Mouse (Mus musculus) naive thymus-derived CD4-positive, alpha-beta T cell, adult 5 months (primary cell): ENCODE data around the gene Gm2075. TPM values are rescaled to one million over a fixed set of nuclear protein-coding genes. Genes with fewer than 3 reads are reported as not detected.

Experiments used
- polyA plus RNA-seq: library from polyadenylated mRNA; unstranded; fragments of 100-300 nt; shearing (Covaris generic); gene quantifications from one replicate; pipeline ENCODE4 v1.2.1, GENCODE M21; 2017

Gm2075 gene
- not detected for polyA plus RNA-seq

GRCm38 (mm10) chr12:88011548-88011947, at the start of gene Gm2075:
TSS of gene Gm2075 (plus strand) at chr12:88011848.

GRCm38 (mm10) chr12:88018671-88019070, 7.0 kb downstream of the Gm2075 start, which contains the start of gene Gm6803:
TSS of gene Gm6803 (minus strand) at chr12:88018771.

GRCm38 (mm10) chr12:88026704-88027103, 15.1 kb downstream of the Gm2075 start, which contains the start of gene Gm2056:
TSS of gene Gm2056 (plus strand) at chr12:88027004.

Other genes with a start within 250 kb of the Gm2075 start
- gene Gm21319, start 236.1 kb upstream of the Gm2075 start, polyA plus RNA-seq, result not detected
- gene Gm21936, start 216.3 kb upstream of the Gm2075 start, polyA plus RNA-seq, result not detected
- not detected for gene BB287469, start 195.3 kb upstream of the Gm2075 start, polyA plus RNA-seq
- not detected for gene Gm2001, start 169.5 kb upstream of the Gm2075 start, polyA plus RNA-seq
- gene Gm2016, start 137.8 kb upstream of the Gm2075 start, polyA plus RNA-seq, result not detected
- gene Gm2022, start 116.5 kb upstream of the Gm2075 start, polyA plus RNA-seq, result not detected
- not detected for gene Gm2035, start 92.0 kb upstream of the Gm2075 start, polyA plus RNA-seq
- not detected for gene Gm2042, start 57.8 kb upstream of the Gm2075 start, polyA plus RNA-seq
- gene Gm6803, start 6.9 kb downstream of the Gm2075 start, polyA plus RNA-seq, result not detected
- not detected for gene Gm2056, start 15.2 kb downstream of the Gm2075 start, polyA plus RNA-seq
- gene Gm16368, start 71.8 kb downstream of the Gm2075 start, polyA plus RNA-seq, result not detected
- gene Gm10436, start 170.3 kb downstream of the Gm2075 start, polyA plus RNA-seq, result not detected
- not detected for gene Gm8332, start 238.3 kb downstream of the Gm2075 start, polyA plus RNA-seq